Mouse (Mus musculus) c-Kit-positive CD71-positive TER-119-negative erythroid progenitor cells, embryonic 14.5 days (primary cell): Measurements from ENCODE around the gene Anpep.

Source experiments
- DNase-seq: peaks from one replicate; pipeline ENCODE4 v3.0.0-alpha.2; 2013; ENCODE audit warnings: low read depth

The Anpep gene

GRCm38 (mm10) chr7:79866294-79867000 lies 5.6 kb upstream of the Anpep start:
- no peak for DNase-seq

- DNase-seq: peak; percentile 6
Observed at GRCm38 (mm10) chr7:79861794-79862193, 935 bp upstream of the Anpep start.

- DNase-seq: no peak
Observed at GRCm38 (mm10) chr7:79858956-79859630, 1.8 kb downstream of the Anpep start.

- no peak for DNase-seq
Observed at GRCm38 (mm10) chr7:79858202-79858934, 2.5 kb downstream of the Anpep start.

- no peak for DNase-seq
Observed at GRCm38 (mm10) chr7:79856305-79856704, 4.6 kb downstream of the Anpep start.

GRCm38 (mm10) chr7:79847456-79848451 lies 13.1 kb downstream of the Anpep start:
- no peak for DNase-seq

- no peak for DNase-seq
Observed at GRCm38 (mm10) chr7:79846342-79846741, 14.5 kb downstream of the Anpep start.

- DNase-seq: no peak
Observed at GRCm38 (mm10) chr7:79844090-79844802, 16.6 kb downstream of the Anpep start.

GRCm38 (mm10) chr7:79842163-79842562 lies 18.7 kb downstream of the Anpep start:
- DNase-seq: no peak

GRCm38 (mm10) chr7:79837247-79837646 lies 23.6 kb downstream of the Anpep start:
- no peak for DNase-seq

GRCm38 (mm10) chr7:79835196-79835595 lies 25.7 kb downstream of the Anpep start:
- no peak for DNase-seq

- DNase-seq: no peak
Observed at GRCm38 (mm10) chr7:79832980-79833379, 27.9 kb downstream of the Anpep start.

- DNase-seq: no peak
Observed at GRCm38 (mm10) chr7:79831585-79831984, 29.3 kb downstream of the Anpep start.

- no peak for DNase-seq
Observed at GRCm38 (mm10) chr7:79831145-79831544, 29.7 kb downstream of the Anpep start.

GRCm38 (mm10) chr7:79828341-79828740 lies 32.5 kb downstream of the Anpep start:
- no peak for DNase-seq

GRCm38 (mm10) chr7:79822092-79822695 lies 38.7 kb downstream of the Anpep start:
- no peak for DNase-seq

- no peak for DNase-seq
Observed at GRCm38 (mm10) chr7:79819996-79820395, 40.9 kb downstream of the Anpep start.

- DNase-seq: no peak
Observed at GRCm38 (mm10) chr7:79819515-79819914, 41.3 kb downstream of the Anpep start.

- no peak for DNase-seq
Observed at GRCm38 (mm10) chr7:79818321-79818720, 42.5 kb downstream of the Anpep start.

GRCm38 (mm10) chr7:79813409-79813808 lies 47.5 kb downstream of the Anpep start:
- DNase-seq: no peak
